Mouse (Mus musculus) kidney, embryonic 14.5 days (tissue): ENCODE measurements around the gene Hist2h2be. TPM values are rescaled to one million over a fixed set of nuclear protein-coding genes. Genes with fewer than 3 reads are reported as not detected.
A peak's percentile ranks its signal among the peaks of the same experiment; 100 is the strongest.
"Not testable (repeated sequence)": the region's sequence is repeated elsewhere in the genome, so short reads cannot be mapped to it uniquely, and the experiment has no call there.

ENCODE experiments used
- ATAC-seq: fragments of 200-750 bp; cut with Nextera tagmentation; 2 replicates; pipeline ENCODE4 v1.8.0; 2017; ENCODE audit warnings: moderate number of reproducible peaks, mild to moderate bottlenecking, moderate TSS enrichment, moderate library complexity; ENCODE audit not compliant: low FRiP score, low TSS enrichment
- H3K27ac ChIP-seq: fragments of 300-500 bp; sonication (generic); 2 replicates; pipeline ENCODE4 v1.5.1; 2014; ENCODE audit warnings: low read depth, mild to moderate bottlenecking, low read length, moderate library complexity, mixed read lengths
- H3K27me3 ChIP-seq: fragments of 300-500 bp; sonication (generic); 2 replicates; pipeline ENCODE4 v1.6.1; 2014; ENCODE audit warnings: mild to moderate bottlenecking, low read length; ENCODE audit not compliant: control insufficient read depth, insufficient read depth
- H3K36me3 ChIP-seq: fragments of 300-500 bp; sonication (generic); 2 replicates; pipeline ENCODE4 v1.6.1; 2014; ENCODE audit warnings: low read length, mixed read lengths; ENCODE audit not compliant: control insufficient read depth, insufficient read depth
- H3K4me1 ChIP-seq: fragments of 300-500 bp; sonication (generic); 2 replicates; pipeline ENCODE4 v1.6.1; 2014; ENCODE audit warnings: low read length, mixed read lengths; ENCODE audit not compliant: control insufficient read depth, insufficient read depth
- H3K4me2 ChIP-seq: fragments of 300-500 bp; sonication (generic); replicated peaks from 2 replicates; pipeline ENCODE4 v1.6.1; 2014; ENCODE audit warnings: low read depth, mild to moderate bottlenecking, low read length
- H3K4me3 ChIP-seq: fragments of 300-500 bp; sonication (generic); 2 replicates; pipeline ENCODE4 v1.5.1; 2014; ENCODE audit warnings: mild to moderate bottlenecking, low read length
- H3K9ac ChIP-seq: fragments of 300-500 bp; sonication (generic); 2 replicates; pipeline ENCODE4 v1.6.1; 2014; ENCODE audit warnings: low read depth, mild to moderate bottlenecking, low read length, moderate library complexity
- H3K9me3 ChIP-seq: fragments of 300-500 bp; sonication (generic); 2 replicates; pipeline ENCODE4 v1.6.1; 2016; ENCODE audit warnings: low read length; ENCODE audit not compliant: control insufficient read depth
- WGBS: fragments of 180-500 bp; shearing (Covaris S2); extraction: QIAGEN DNeasy Blood & Tissue Kit; methylation state at CpG from one replicate; pipeline ENCODE4 v1.1.7; 2014; 5-methylcytosine and 5-hydroxymethylcytosine counted together
- polyA plus RNA-seq: library from polyadenylated mRNA; unstranded; fragments of >200 nt; fragmentation: Nextera tagmentation; extraction: Ambion mirVana; gene quantifications from 2 replicates; pipeline ENCODE4 v1.2.1, GENCODE M21; 2014

Hist2h2be gene
- polyA plus RNA-seq, 1 experiment from 2014 or later = 13.1 TPM

- no peaks in the 10 kb centered on the region for H3K36me3 ChIP-seq
- ATAC-seq = peak; percentile 93
- H3K4me3 ChIP-seq = peak overlapping the region; percentile 55
- peak overlapping the region; percentile 80 for H3K9ac ChIP-seq
- peak overlapping the region; percentile 81 for H3K4me2 ChIP-seq
- under 1% methylated on average over 50 of the region's 50 CpGs for WGBS
- H3K27me3 ChIP-seq = no peaks in the 10 kb centered on the region
- H3K4me1 ChIP-seq = peaks cover 5% of the 10 kb centered on the region
- H3K9me3 ChIP-seq = no peaks in the 10 kb centered on the region
- peak overlapping the region; percentile 90 for H3K27ac ChIP-seq
These were observed 23.7 kb upstream of the Hist2h2be start for GRCm38 (mm10) chr3:96197129-96197749.

GRCm38 (mm10) chr3:96198181-96198580, 22.7 kb upstream of the Hist2h2be start:
- 5% methylated on average over 6 of the region's 6 CpGs for WGBS
- H3K9ac ChIP-seq = peak overlapping the region; percentile 43; the same call in 1 of the 2 replicates

GRCm38 (mm10) chr3:96198601-96199251, 22.2 kb upstream of the Hist2h2be start:
- 0 out of 2 replicates have a peak overlapping the region, but pooled peaks have one; percentile 10 for H3K4me2 ChIP-seq

More at GRCm38 (mm10) chr3:96198181-96198580, 22.7 kb upstream of the Hist2h2be start:
- no peaks in the 10 kb centered on the region for H3K36me3 ChIP-seq
- peak; percentile 28; the same call in 1 of the 2 replicates for ATAC-seq
- H3K4me1 ChIP-seq = peaks cover 5% of the 10 kb centered on the region
- H3K9me3 ChIP-seq = no peaks in the 10 kb centered on the region
- H3K27ac ChIP-seq = no peak overlapping the region; the same call in 1 of the 2 replicates
- peak overlapping the region; percentile 81 for H3K4me2 ChIP-seq
- H3K27me3 ChIP-seq = no peaks in the 10 kb centered on the region
- peak overlapping the region; percentile 55 for H3K4me3 ChIP-seq

GRCm38 (mm10) chr3:96199731-96200130, 21.2 kb upstream of the Hist2h2be start:
- Histone ChIP-seq H3K4me1 (peaks cover 5% of the 10 kb centered on the region), H3K27me3 (no peaks in the 10 kb centered on the region), H3K27ac (no peak overlapping the region), H3K4me3 (no peak overlapping the region), H3K9me3 (no peaks in the 10 kb centered on the region), H3K9ac (no peak overlapping the region), H3K4me2 (no peak overlapping the region), H3K36me3 (no peaks in the 10 kb centered on the region)
- WGBS = 68% methylated on average over 2 of the region's 2 CpGs
- ATAC-seq = no peak

More at GRCm38 (mm10) chr3:96198601-96199251, 22.2 kb upstream of the Hist2h2be start:
- not testable (repeated sequence) for H3K27ac ChIP-seq, H3K4me1 ChIP-seq, H3K9ac ChIP-seq, H3K27me3 ChIP-seq, H3K4me3 ChIP-seq, H3K9me3 ChIP-seq, H3K36me3 ChIP-seq, ATAC-seq
- 30% methylated on average over 6 of the region's 8 CpGs for WGBS

- Histone ChIP-seq H3K4me3 (no peak overlapping the region), H3K9ac (no peak overlapping the region), H3K9me3 (no peaks in the 10 kb centered on the region), H3K27ac (no peak overlapping the region), H3K4me2 (no peak overlapping the region), H3K36me3 (no peaks in the 10 kb centered on the region), H3K4me1 (no peaks in the 10 kb centered on the region), H3K27me3 (no peaks in the 10 kb centered on the region)
- ATAC-seq = no peak
- 75% methylated on average over 3 of the region's 3 CpGs for WGBS
These were observed 13.1 kb upstream of the Hist2h2be start for GRCm38 (mm10) chr3:96207819-96208218.

- WGBS = 26% methylated on average over 15 of the region's 15 CpGs
- ATAC-seq = no peak
- Histone ChIP-seq H3K4me1 (no peaks in the 10 kb centered on the region), H3K9ac (no peak overlapping the region), H3K36me3 (no peaks in the 10 kb centered on the region), H3K27ac (no peak overlapping the region), H3K4me2 (no peak overlapping the region), H3K27me3 (no peaks in the 10 kb centered on the region), H3K9me3 (no peaks in the 10 kb centered on the region), H3K4me3 (no peak overlapping the region)
These were observed 11.7 kb upstream of the Hist2h2be start for GRCm38 (mm10) chr3:96209242-96209641.

GRCm38 (mm10) chr3:96219191-96219641, 1.7 kb upstream of the Hist2h2be start:
- no peaks in the 10 kb centered on the region for H3K27me3 ChIP-seq
- peak overlapping the region; percentile 100 for H3K27ac ChIP-seq
- peak overlapping the region; percentile 65 for H3K4me3 ChIP-seq
- H3K9me3 ChIP-seq = no peaks in the 10 kb centered on the region
- WGBS = under 1% methylated on average over 12 of the region's 12 CpGs
- no peaks in the 10 kb centered on the region for H3K36me3 ChIP-seq
- peak; percentile 32 for ATAC-seq
- H3K4me2 ChIP-seq = peak overlapping the region; percentile 82
- H3K9ac ChIP-seq = peak overlapping the region; percentile 64
- peaks cover 24% of the 10 kb centered on the region for H3K4me1 ChIP-seq

- H3K27ac ChIP-seq = peak within 1 kb of the TSS; percentile 100
- peak; percentile 85 for ATAC-seq
- no peaks in the 10 kb centered on the region for H3K36me3 ChIP-seq
- peak within 1 kb of the TSS; percentile 93 for H3K9ac ChIP-seq
- no peaks in the 10 kb centered on the region for H3K9me3 ChIP-seq
- H3K4me3 ChIP-seq = peak within 1 kb of the TSS; percentile 65
- H3K4me1 ChIP-seq = peaks cover 26% of the 10 kb centered on the region
- WGBS = under 1% methylated on average over 37 of the region's 37 CpGs
- H3K27me3 ChIP-seq = no peaks in the 10 kb centered on the region
- H3K4me2 ChIP-seq = peak within 1 kb of the TSS; percentile 82
These were observed 1.2 kb upstream of the Hist2h2be start, which contains the start of the genes Bola1 and Hist2h2ab for GRCm38 (mm10) chr3:96219661-96220130. Gene Bola1 (minus strand): TSS chr3:96219709. Gene Hist2h2ab (plus strand): TSS chr3:96219865.
